Mouse (Mus musculus) T-cell, adult 2 months (primary cell): Measurements from ENCODE around the gene Tas1r1.

ENCODE experiments used
- DNase-seq: peaks from one replicate; pipeline ENCODE4 v3.0.0; 2022; ENCODE audit warnings: low spot score

Tas1r1 gene

DNA sequence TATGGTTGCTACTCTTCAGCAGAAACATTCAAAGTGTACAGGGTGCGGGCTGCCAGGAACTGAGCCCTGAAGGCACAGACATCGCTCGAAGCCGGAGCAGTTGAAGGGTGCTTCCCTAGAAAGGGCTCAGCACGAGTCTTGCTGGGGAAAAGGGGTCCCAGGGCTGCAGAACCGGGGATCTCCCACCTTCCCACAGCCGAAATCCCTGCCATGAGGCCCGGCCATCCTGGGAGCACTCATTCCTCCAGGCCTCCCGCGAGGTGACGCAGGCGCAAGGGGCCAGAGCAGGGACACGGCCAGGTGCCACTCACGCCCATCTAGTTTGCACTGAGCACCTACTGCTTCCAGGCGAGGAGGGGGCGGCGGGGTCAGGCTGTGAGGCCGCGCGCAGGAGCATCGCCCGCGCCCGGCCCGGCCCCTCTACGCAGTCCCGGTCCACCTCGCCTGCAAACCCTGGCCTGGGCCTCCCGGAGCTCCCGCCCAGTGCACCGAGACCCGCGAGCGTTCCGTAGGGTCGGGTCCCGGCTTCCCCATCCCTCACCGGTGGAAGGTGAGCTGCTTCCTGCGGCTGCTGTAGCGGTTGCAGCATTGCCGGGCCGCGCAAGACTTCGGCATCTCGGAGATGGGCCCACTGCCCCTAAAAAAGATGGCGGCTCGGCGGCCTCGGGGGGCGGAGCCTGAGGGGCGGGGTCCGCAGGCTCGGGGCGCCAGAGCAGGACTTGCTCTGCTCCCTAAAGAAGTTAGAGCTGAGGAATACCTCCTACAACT, 49.8 kb downstream of the Tas1r1 start, which contains the start of gene Thap3:
Thap3 (minus strand) TSS at position 656 of the 768 bp plus-strand sequence.
- DNase-seq = peak; percentile 80

DNA sequence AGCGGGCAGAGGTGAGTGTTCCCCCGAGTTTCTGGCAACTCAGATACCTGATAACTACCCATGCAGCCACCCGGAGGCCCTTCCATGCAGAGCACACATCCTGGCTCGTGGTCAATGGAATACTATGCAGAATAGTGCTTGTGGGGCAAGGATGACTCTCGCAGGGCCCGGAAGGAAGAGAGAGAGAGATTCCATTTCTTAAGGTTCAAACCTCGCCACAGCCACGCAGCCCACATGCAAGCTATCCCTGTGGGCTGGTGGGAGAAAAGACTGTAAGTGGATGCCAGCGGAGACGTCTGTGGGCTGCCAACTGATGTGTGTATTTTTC, 50.4 kb downstream of the Tas1r1 start:
- no peak for DNase-seq

DNA sequence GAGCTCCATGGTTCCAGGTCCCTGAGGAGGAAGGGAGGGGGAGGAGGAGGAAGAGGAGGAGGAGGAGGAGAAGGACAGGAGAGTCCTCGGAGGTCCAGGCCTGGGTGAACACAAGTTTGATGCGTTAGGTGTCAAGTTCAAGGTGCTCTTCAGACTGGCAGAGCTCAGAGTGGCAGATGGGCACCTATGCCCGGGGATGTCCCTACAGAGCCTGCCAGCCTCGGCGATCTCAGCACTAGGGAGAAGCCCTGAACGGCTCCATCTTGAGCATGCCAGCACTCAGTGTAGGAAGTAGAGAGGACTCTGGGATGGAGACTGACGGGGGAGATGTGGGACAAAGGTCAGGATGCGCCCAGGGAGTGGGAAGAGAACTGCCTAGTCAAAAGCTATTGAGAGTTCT, 51.7 kb downstream of the Tas1r1 start:
- DNase-seq = no peak

DNA sequence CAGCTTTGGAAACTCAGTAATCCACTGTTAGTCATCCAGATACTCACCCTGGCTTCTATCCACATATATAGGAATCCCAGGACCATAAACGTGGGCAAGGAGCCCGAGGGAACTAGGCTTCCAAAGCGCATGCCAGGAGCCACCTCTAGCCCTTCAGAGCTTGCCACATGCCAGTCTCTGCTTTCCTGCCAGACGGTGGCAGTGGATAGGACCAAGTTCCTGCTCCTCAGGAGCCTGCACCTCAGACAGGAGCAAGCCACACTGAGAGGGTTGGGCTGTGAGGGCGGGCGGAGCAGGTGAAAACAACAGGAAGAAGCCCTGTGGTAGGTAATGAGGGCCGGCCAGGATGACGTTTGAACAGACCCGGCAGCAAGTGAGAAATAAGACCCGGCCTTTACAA, 52.5 kb downstream of the Tas1r1 start:
- DNase-seq = peak; percentile 76

DNA sequence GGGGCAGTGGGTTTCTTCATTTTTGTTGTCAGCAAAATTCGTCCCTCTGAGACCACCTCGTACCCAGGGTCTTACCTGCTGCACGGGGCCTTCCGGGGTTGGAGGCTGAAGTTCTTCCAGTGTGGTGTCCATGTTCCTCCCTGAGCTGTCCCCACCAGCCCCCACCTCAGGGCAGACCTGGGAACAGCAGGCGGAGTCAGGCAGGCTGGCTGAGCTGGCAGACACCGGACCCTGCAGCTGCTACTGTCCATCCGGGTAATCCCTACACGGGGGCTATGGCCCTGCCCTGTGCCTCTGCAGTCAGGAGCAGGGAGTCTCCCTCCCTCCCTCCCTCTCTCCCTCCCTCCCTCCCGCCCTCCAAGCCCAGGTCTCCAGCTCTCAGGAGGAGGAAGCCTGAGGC, 54.8 kb downstream of the Tas1r1 start:
- no peak for DNase-seq

DNA sequence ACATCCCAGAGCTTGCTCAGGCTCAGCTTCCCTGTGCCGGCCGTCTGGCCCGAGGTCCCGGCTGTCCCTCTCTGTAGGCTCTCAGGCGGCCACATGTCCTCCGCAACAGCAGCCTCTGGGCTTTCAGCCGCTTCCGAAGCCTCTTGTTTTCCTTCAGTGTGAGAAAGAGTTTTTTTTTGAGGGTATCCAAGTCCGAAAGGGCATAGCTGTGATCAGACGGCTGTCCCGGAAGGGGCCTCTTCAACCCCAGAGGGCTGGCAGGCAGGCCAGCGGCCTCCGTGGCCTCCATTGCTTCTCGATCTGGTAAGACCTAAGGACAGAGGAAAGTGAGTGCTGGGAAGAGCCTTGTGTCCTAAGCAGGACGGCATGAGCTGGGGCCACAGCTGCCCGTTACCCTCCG, 55.3 kb downstream of the Tas1r1 start:
- DNase-seq = no peak

DNA sequence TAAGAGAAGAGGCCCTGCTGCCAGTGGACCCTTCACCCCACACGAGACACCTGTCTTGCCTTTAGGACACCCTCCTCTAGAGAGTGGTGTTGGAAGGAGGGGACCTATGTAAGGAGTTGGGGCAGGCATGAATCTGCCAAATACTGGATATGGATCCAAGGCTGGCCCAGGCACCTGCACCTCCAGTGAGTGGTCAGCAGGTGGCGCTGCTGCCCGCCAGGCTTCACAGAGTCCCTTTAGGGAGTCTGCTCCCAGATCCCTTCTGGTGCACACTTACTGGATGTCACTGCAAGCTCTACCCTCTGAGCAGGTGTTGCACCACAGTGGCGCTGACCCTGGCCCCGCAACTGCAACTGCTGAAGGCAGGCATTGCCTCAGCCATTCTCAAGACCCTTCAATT, 57.0 kb downstream of the Tas1r1 start:
- peak; percentile 77 for DNase-seq

DNA sequence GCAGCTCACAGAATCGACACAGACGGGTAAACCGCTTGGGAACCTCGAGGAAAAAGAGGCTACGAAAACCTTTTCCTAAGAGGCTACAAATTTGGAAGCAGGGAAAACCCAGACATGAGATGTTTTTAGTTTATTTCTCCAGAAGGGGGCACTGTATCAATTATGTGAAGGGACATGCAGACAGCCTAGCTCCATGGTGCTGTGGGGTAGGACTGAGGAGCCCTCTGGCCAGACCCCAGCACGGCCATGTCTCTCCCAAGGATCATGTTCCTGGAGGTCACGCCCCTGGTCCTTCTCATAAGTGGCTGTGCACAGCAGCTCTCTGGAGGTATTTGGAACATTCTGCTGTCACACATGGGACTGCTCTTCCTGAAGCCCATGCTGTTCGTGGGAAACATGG, 57.7 kb downstream of the Tas1r1 start:
- DNase-seq = no peak
